Mouse (Mus musculus): ENCODE results near the gene Nyap1. TPM values are rescaled to one million over a fixed set of nuclear protein-coding genes. Genes with fewer than 3 reads are reported as not detected.

Gene Nyap1
- polyA plus RNA-seq, 1 experiment, result 3.1 TPM

- DNase-seq, result no peak
- H3K4me1 ChIP-seq (ENCODE audit: control insufficient read depth, insufficient read depth, low read length), result 0 out of 2 replicates have a peak, but pooled peaks cover 3% of the 10 kb centered on the region
- no peaks in the 10 kb centered on the region for H3K27me3 ChIP-seq (replicated peaks; ENCODE audit: control insufficient read depth, insufficient read depth, low read length)
- WGBS, result 95% methylated on average over 6 of the region's 6 CpGs
- no peak overlapping the region for H3K27ac ChIP-seq (ENCODE audit: insufficient read depth, low read depth, low read length)
- TF ChIP-seq CTCF (conservative IDR thresholded peaks at IDR 0.05; ENCODE audit: insufficient read depth, insufficient read length, low read depth, low read length) (no peak), POLR2A (IDR thresholded peaks at IDR 0.05; ENCODE audit: low read depth, low read length) (no peak)
- H3K36me3 ChIP-seq (ENCODE audit: control insufficient read depth, insufficient read depth, low read length), result no peaks in the 10 kb centered on the region
- no peak overlapping the region for H3K4me3 ChIP-seq (ENCODE audit: insufficient read depth, low read depth, low read length)
Measured at GRCm38 (mm10) chr5:137742836-137743235, 1.4 kb upstream of the Nyap1 start.

- Histone ChIP-seq H3K27me3 (replicated peaks; ENCODE audit: control insufficient read depth, insufficient read depth, low read length) (no peaks in the 10 kb centered on the region), H3K27ac (ENCODE audit: insufficient read depth, low read depth, low read length) (no peak overlapping the region), H3K4me1 (ENCODE audit: control insufficient read depth, insufficient read depth, low read length) (0 out of 2 replicates have a peak, but pooled peaks cover 3% of the 10 kb centered on the region), H3K4me3 (ENCODE audit: insufficient read depth, low read depth, low read length) (no peak overlapping the region), H3K36me3 (ENCODE audit: control insufficient read depth, insufficient read depth, low read length) (no peaks in the 10 kb centered on the region)
- no peak for DNase-seq
- WGBS, result 52% methylated on average over 10 of the region's 10 CpGs
- TF ChIP-seq POLR2A (IDR thresholded peaks at IDR 0.05; ENCODE audit: low read depth, low read length) (no peak), CTCF (conservative IDR thresholded peaks at IDR 0.05; ENCODE audit: insufficient read depth, insufficient read length, low read depth, low read length) (no peak)
Measured at GRCm38 (mm10) chr5:137742048-137742447, 641 bp upstream of the Nyap1 start.

GRCm38 (mm10) chr5:137740506-137740905 is 901 bp downstream of the Nyap1 start:
- H3K4me3 ChIP-seq (ENCODE audit: insufficient read depth, low read depth, low read length), result peak overlapping the region; percentile 71
- no peaks in the 10 kb centered on the region for H3K36me3 ChIP-seq (ENCODE audit: control insufficient read depth, insufficient read depth, low read length)
- no peak for TF ChIP-seq CTCF (conservative IDR thresholded peaks at IDR 0.05; ENCODE audit: insufficient read depth, insufficient read length, low read depth, low read length)
- no peak for TF ChIP-seq POLR2A (IDR thresholded peaks at IDR 0.05; ENCODE audit: low read depth, low read length)
- no peak for DNase-seq
- WGBS, result 40% methylated on average over 11 of the region's 11 CpGs
- 0 out of 2 replicates have a peak, but pooled peaks cover 3% of the 10 kb centered on the region for H3K4me1 ChIP-seq (ENCODE audit: control insufficient read depth, insufficient read depth, low read length)
- H3K27me3 ChIP-seq (replicated peaks; ENCODE audit: control insufficient read depth, insufficient read depth, low read length), result no peaks in the 10 kb centered on the region
- no peak overlapping the region for H3K27ac ChIP-seq (ENCODE audit: insufficient read depth, low read depth, low read length)

GRCm38 (mm10) chr5:137739471-137739870 is 1.9 kb downstream of the Nyap1 start:
- TF ChIP-seq CTCF (conservative IDR thresholded peaks at IDR 0.05; ENCODE audit: insufficient read depth, insufficient read length, low read depth, low read length) (no peak), POLR2A (IDR thresholded peaks at IDR 0.05; ENCODE audit: low read depth, low read length) (no peak)
- DNase-seq, result no peak
- Histone ChIP-seq H3K27me3 (replicated peaks; ENCODE audit: control insufficient read depth, insufficient read depth, low read length) (no peaks in the 10 kb centered on the region), H3K4me1 (ENCODE audit: control insufficient read depth, insufficient read depth, low read length) (0 out of 2 replicates have a peak, but pooled peaks cover 3% of the 10 kb centered on the region), H3K27ac (ENCODE audit: insufficient read depth, low read depth, low read length) (no peak overlapping the region), H3K4me3 (ENCODE audit: insufficient read depth, low read depth, low read length) (no peak overlapping the region), H3K36me3 (ENCODE audit: control insufficient read depth, insufficient read depth, low read length) (no peaks in the 10 kb centered on the region)
- 87% methylated on average over 9 of the region's 9 CpGs for WGBS

GRCm38 (mm10) chr5:137738516-137738915 is 2.9 kb downstream of the Nyap1 start:
- H3K4me3 ChIP-seq (ENCODE audit: insufficient read depth, low read depth, low read length), result no peak overlapping the region
- no peaks in the 10 kb centered on the region for H3K27me3 ChIP-seq (replicated peaks; ENCODE audit: control insufficient read depth, insufficient read depth, low read length)
- no peak overlapping the region for H3K27ac ChIP-seq (ENCODE audit: insufficient read depth, low read depth, low read length)
- WGBS, result 55% methylated on average over 5 of the region's 5 CpGs
- 0 out of 2 replicates have a peak, but pooled peaks cover 3% of the 10 kb centered on the region for H3K4me1 ChIP-seq (ENCODE audit: control insufficient read depth, insufficient read depth, low read length)
- no peak for DNase-seq
- 0 out of 2 replicates have a peak, but pooled peaks have one; percentile 23 for TF ChIP-seq CTCF (conservative IDR thresholded peaks at IDR 0.05; ENCODE audit: insufficient read depth, insufficient read length, low read depth, low read length)
- no peak for TF ChIP-seq POLR2A (IDR thresholded peaks at IDR 0.05; ENCODE audit: low read depth, low read length)
- no peaks in the 10 kb centered on the region for H3K36me3 ChIP-seq (ENCODE audit: control insufficient read depth, insufficient read depth, low read length)

GRCm38 (mm10) chr5:137737400-137737940 is 3.9 kb downstream of the Nyap1 start:
- Histone ChIP-seq H3K27ac (ENCODE audit: insufficient read depth, low read depth, low read length) (no peak overlapping the region), H3K4me1 (ENCODE audit: control insufficient read depth, insufficient read depth, low read length) (0 out of 2 replicates have a peak, but pooled peaks cover 3% of the 10 kb centered on the region), H3K36me3 (ENCODE audit: control insufficient read depth, insufficient read depth, low read length) (no peaks in the 10 kb centered on the region), H3K27me3 (replicated peaks; ENCODE audit: control insufficient read depth, insufficient read depth, low read length) (no peaks in the 10 kb centered on the region), H3K4me3 (ENCODE audit: insufficient read depth, low read depth, low read length) (no peak overlapping the region)
- DNase-seq, result no peak
- WGBS, result 78% methylated on average over 6 of the region's 6 CpGs
- no peak for TF ChIP-seq CTCF (conservative IDR thresholded peaks at IDR 0.05; ENCODE audit: insufficient read depth, insufficient read length, low read depth, low read length)
- no peak for TF ChIP-seq POLR2A (IDR thresholded peaks at IDR 0.05; ENCODE audit: low read depth, low read length)

- no peak overlapping the region for H3K4me3 ChIP-seq (ENCODE audit: insufficient read depth, low read depth, low read length)
- H3K27ac ChIP-seq (ENCODE audit: insufficient read depth, low read depth, low read length), result no peak overlapping the region
- no peak for DNase-seq
- H3K36me3 ChIP-seq (ENCODE audit: control insufficient read depth, insufficient read depth, low read length), result no peaks in the 10 kb centered on the region
- no peak for TF ChIP-seq CTCF (conservative IDR thresholded peaks at IDR 0.05; ENCODE audit: insufficient read depth, insufficient read length, low read depth, low read length)
- TF ChIP-seq POLR2A (IDR thresholded peaks at IDR 0.05; ENCODE audit: low read depth, low read length), result no peak
- WGBS, result 74% methylated on average over 6 of the region's 6 CpGs
- H3K27me3 ChIP-seq (replicated peaks; ENCODE audit: control insufficient read depth, insufficient read depth, low read length), result no peaks in the 10 kb centered on the region
- no peaks in the 10 kb centered on the region for H3K4me1 ChIP-seq (ENCODE audit: control insufficient read depth, insufficient read depth, low read length)
Measured at GRCm38 (mm10) chr5:137734289-137735061, 6.9 kb downstream of the Nyap1 start.

Measured in kidney, adult 2 months (tissue).